Mouse (Mus musculus) C2C12 (cell line): ENCODE data around the gene Slc2a13.

ENCODE experiments used
- CEBPB ChIP-seq: IDR thresholded peaks from one replicate; pipeline ENCODE4 v1.6.1; 2011; ENCODE audit warnings: low read depth, mild to moderate bottlenecking, control low read depth, moderate library complexity
- CTCF ChIP-seq: IDR thresholded peaks from one replicate; pipeline ENCODE4 v1.5.1; 2011; ENCODE audit not compliant: control insufficient read depth, insufficient read depth, insufficient read length
- FOSL1 ChIP-seq: IDR thresholded peaks from one replicate; pipeline ENCODE4 v1.8.0; 2011; ENCODE audit warnings: mild to moderate bottlenecking, low read length; ENCODE audit not compliant: poor library complexity, insufficient read depth, severe bottlenecking
- MAX ChIP-seq: IDR thresholded peaks from one replicate; pipeline ENCODE4 v1.6.1; 2011; ENCODE audit warnings: mild to moderate bottlenecking, control low read depth
- MYOD1 ChIP-seq: IDR thresholded peaks from one replicate; pipeline ENCODE4 v1.6.1; 2011; ENCODE audit warnings: low read depth; ENCODE audit not compliant: control insufficient read depth, insufficient read length

DNA sequence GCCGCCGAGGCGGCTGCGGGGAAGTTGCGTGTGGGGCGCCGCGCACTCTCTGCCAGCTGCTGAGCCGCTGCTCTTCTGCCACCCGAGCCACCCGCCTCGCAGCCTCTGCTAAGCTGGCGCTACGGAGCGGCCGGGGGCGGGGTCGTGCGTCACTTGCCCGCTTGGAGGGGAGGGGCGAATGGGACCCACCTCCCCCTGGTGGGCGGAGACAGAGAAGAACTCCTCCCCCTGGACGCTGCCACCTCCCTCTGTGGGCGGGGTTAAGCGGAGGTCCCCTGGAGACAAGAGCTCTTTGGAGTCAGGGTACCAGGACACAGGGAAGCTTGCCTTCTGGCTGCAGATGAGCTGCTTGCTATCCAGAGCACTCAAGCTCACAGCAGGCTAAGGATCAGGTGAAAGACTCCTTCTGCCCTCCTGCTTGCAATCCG is at the start of gene Slc2a13:
- TF ChIP-seq CTCF: no peak
- no peak for TF ChIP-seq MAX
- TF ChIP-seq MYOD1: no peak
- no peak for TF ChIP-seq CEBPB
- TF ChIP-seq FOSL1: no peak
